Mouse (Mus musculus) lung, adult 2 months (tissue): Measurements from ENCODE around the gene Apoc4. TPM values are rescaled to one million over a fixed set of nuclear protein-coding genes. Genes with fewer than 3 reads are reported as not detected.
"Not testable (repeated sequence)": the region's sequence is repeated elsewhere in the genome, so short reads cannot be mapped to it uniquely, and the experiment has no call there.

Experiments
- DNase-seq: peaks from one replicate; pipeline ENCODE4 v3.0.0; 2022
- H3K4me1 ChIP-seq: fragments of 200-500 bp; 2 replicates; pipeline ENCODE4 v1.6.1; 2011; ENCODE audit warnings: low read length; ENCODE audit not compliant: control insufficient read depth, insufficient read depth
- H3K4me3 ChIP-seq: fragments of 200-500 bp; replicated peaks from 2 replicates; pipeline ENCODE3; 2011; ENCODE audit warnings: low read depth, mild to moderate bottlenecking, control low read depth, low read length; ENCODE audit errors: extremely low read depth
- CTCF ChIP-seq: fragments of 200-500 bp; IDR thresholded peaks from 2 replicates; pipeline ENCODE4 v1.5.1; 2011; ENCODE audit warnings: mild to moderate bottlenecking, low read length, control low read depth; ENCODE audit not compliant: insufficient read depth
- POLR2A ChIP-seq: fragments of 200-500 bp; IDR thresholded peaks from 2 replicates; pipeline ENCODE4 v1.6.1; 2011; ENCODE audit warnings: low read depth, mild to moderate bottlenecking, control low read depth, low read length, borderline replicate concordance; ENCODE audit errors: extremely low read depth
- WGBS: fragments of 180-500 bp; shearing (Covaris S2); methylation state at CpG from one replicate; pipeline ENCODE4 v1.1.7; 2018; 5-methylcytosine and 5-hydroxymethylcytosine counted together
- polyA plus RNA-seq: library from polyadenylated mRNA; depleted of rRNA; stranded (reverse); fragments of >200 nt; gene quantifications from 2 replicates; pipeline ENCODE4 v1.2.3, GENCODE M21; 2012

Gene Apoc4
- polyA plus RNA-seq, 1 experiment, result 1.4 TPM

GRCm38 (mm10) chr7:19694336-19695212 is 13.3 kb upstream of the Apoc4 start:
- Histone ChIP-seq H3K4me3 (no peak overlapping the region), H3K4me1 (peaks cover 10% of the 10 kb centered on the region)
- 73% methylated on average over 10 of the region's 10 CpGs for WGBS
- TF ChIP-seq POLR2A, result no peak
- no peak for TF ChIP-seq CTCF
- DNase-seq, result no peak

DNA sequence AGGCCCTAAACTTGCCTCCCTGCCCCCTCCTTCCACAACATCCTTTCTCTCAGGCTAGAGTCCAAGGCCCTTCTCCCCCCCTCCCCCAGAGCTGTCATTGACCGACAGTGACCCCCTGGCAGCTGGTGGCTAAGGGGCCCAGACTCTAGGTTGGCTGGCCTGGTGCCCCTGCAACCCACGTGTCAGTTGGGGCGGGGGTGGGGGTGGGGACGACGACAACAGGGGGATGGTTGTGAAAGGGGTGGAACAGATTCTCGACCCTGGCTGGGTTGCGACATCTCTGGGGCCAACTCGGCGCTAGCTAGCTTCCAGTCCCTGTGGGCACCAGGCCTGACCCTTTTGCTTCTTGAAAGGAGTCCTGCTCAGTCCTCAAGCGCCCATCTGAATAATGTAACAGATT is 12.1 kb upstream of the Apoc4 start:
- peak; percentile 46 for DNase-seq
- no peak for TF ChIP-seq CTCF
- no peak; the same call in 1 of the 2 replicates for TF ChIP-seq POLR2A
- 27% methylated on average over 10 of the region's 10 CpGs for WGBS
- no peak overlapping the region for H3K4me3 ChIP-seq
- peaks cover 5% of the 10 kb centered on the region for H3K4me1 ChIP-seq

GRCm38 (mm10) chr7:19691873-19692865 is 10.9 kb upstream of the Apoc4 start, which contains the start of gene Apoc1:
Gene Apoc1 (minus strand): TSS chr7:19692660.
- peaks cover 5% of the 10 kb centered on the region for H3K4me1 ChIP-seq
- TF ChIP-seq POLR2A (no peak), CTCF (no peak)
- DNase-seq, result peak; percentile 56
- WGBS, result 53% methylated on average over 28 of the region's 28 CpGs
- H3K4me3 ChIP-seq, result peak within 1 kb of the TSS; percentile 1

DNA sequence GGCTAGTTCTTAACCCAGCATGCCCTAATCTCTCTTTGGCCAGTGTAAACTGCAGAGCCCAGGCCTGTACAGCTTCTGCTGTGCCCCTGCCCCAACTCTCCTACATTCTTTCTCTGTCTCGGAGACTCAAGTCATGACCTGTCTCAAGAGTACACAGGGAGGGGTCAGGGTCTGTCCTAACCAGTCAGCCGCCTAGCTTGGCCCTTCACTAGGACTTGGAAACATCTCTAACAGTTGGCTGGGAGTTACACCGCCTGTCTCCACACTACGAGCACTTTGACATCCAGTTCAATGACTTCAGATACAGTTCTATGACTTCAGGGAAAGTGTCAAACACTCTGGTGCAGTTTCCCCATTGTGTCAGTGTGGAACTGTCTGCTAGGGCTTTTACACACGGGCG is 10.2 kb upstream of the Apoc4 start:
- TF ChIP-seq POLR2A, result no peak
- no peak for TF ChIP-seq CTCF
- no peak for DNase-seq
- Histone ChIP-seq H3K4me1 (peaks cover 5% of the 10 kb centered on the region), H3K4me3 (no peak overlapping the region)
- WGBS, result 64% methylated on average over 6 of the region's 6 CpGs

- TF ChIP-seq POLR2A (no peak), CTCF (no peak)
- Histone ChIP-seq H3K4me3 (no peak overlapping the region), H3K4me1 (peaks cover 5% of the 10 kb centered on the region)
- WGBS, result 58% methylated on average over 4 of the region's 4 CpGs
- no peak for DNase-seq
Measured at GRCm38 (mm10) chr7:19690845-19691244, 9.6 kb upstream of the Apoc4 start.

- Histone ChIP-seq H3K4me3 (no peak overlapping the region), H3K4me1 (peaks cover 2% of the 10 kb centered on the region)
- WGBS, result 94% methylated on average over 2 of the region's 2 CpGs
- DNase-seq, result no peak
- TF ChIP-seq POLR2A, result no peak
- no peak for TF ChIP-seq CTCF
Measured at GRCm38 (mm10) chr7:19688611-19689010, 7.3 kb upstream of the Apoc4 start.

GRCm38 (mm10) chr7:19688101-19688500 is 6.8 kb upstream of the Apoc4 start:
- 89% methylated on average over 10 of the region's 10 CpGs for WGBS
- Histone ChIP-seq H3K4me3 (no peak overlapping the region), H3K4me1 (peaks cover 2% of the 10 kb centered on the region)
- TF ChIP-seq CTCF, result no peak
- TF ChIP-seq POLR2A, result no peak
- DNase-seq, result no peak

GRCm38 (mm10) chr7:19686927-19687583 is 5.8 kb upstream of the Apoc4 start:
- H3K4me3 ChIP-seq, DNase-seq, H3K4me1 ChIP-seq: not testable (repeated sequence)
- WGBS, result 58% methylated on average over 8 of the region's 8 CpGs

DNA sequence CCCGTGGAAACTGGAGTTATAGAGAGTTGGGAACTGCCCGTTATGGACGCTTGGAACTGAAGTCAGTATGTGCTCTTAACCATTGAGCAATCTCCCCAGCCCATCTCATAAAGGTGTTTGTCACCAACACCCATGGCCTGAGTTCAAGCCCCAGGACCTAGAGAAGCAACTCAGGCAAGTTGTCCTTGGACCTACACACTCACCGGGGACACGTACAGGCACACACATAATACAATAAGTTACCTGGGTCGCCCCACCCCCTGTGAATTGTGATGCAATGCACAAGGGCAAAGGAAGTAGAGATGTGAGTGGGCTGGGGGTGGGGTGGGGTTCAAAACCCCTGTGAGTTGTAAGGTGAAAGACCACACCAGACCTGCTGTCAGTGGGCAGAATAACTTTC is 5.2 kb upstream of the Apoc4 start:
- no peak for DNase-seq
- whole genome bisulfite sequencing, result 78% methylated on average over 6 of the region's 6 CpGs
- no peaks in the 10 kb centered on the region; the same call in 1 of the 2 replicates for H3K4me1 ChIP-seq
- no peak for TF ChIP-seq POLR2A
- no peak for TF ChIP-seq CTCF
- no peak overlapping the region for H3K4me3 ChIP-seq
